Mouse (Mus musculus) spleen, postnatal 10 days (tissue): ENCODE results near the gene Egflam.

Experiments used
- DNase-seq, 2 experiments: peaks; one replicate each; pipeline ENCODE4 v3.0.0; 2021 to 2022; ENCODE audit warnings: low spot score in 2 of 2

The Egflam gene

GRCm38 (mm10) chr15:7397818-7398608, at the start of gene Egflam:
Gene Egflam (minus strand): TSS chr15:7398395.
- no peak for DNase-seq

DNA sequence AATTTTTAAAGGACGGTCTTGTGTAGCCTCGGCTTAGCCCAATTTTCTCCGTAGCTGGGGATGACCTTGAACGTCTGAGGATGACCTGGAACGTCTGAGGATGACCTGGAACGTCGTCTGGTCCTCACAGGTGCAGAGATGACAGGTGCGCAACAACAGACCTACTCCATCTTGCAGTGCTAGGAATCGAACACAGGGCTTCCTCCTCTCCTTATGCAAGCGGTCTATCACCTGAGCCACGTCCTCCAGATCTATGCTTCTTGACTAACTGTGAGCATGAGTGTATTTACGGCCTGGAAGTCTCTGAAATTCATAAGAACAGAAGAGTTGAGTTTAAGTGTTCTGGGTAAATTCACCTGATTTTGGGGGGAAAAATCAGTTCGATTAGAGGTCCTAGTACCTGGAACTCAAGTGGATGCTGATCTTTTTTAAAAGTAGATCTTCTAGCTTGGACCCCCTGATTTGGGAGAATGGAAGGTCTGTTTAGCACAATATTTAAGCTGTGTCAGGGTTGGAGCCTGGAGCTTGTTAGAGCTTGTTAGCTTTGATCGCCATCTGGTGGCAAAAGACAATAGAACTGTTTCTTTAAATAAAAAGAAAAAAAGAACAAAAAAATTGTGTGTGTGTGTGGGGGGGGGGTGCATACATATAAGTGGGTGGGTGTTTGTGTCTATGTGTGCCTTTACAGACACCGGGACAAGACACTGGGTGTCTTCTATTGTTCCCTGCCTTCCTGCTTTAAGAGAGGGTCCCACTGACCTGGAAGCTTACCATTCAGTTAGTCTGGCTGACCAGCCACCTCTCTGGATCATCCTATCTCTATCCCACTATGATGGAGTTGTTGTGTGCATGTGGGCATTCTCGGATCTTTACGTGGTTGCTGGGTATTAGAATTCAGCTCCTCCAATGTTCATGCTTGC, 45.5 kb upstream of the Egflam start:
- no peak for DNase-seq

DNA sequence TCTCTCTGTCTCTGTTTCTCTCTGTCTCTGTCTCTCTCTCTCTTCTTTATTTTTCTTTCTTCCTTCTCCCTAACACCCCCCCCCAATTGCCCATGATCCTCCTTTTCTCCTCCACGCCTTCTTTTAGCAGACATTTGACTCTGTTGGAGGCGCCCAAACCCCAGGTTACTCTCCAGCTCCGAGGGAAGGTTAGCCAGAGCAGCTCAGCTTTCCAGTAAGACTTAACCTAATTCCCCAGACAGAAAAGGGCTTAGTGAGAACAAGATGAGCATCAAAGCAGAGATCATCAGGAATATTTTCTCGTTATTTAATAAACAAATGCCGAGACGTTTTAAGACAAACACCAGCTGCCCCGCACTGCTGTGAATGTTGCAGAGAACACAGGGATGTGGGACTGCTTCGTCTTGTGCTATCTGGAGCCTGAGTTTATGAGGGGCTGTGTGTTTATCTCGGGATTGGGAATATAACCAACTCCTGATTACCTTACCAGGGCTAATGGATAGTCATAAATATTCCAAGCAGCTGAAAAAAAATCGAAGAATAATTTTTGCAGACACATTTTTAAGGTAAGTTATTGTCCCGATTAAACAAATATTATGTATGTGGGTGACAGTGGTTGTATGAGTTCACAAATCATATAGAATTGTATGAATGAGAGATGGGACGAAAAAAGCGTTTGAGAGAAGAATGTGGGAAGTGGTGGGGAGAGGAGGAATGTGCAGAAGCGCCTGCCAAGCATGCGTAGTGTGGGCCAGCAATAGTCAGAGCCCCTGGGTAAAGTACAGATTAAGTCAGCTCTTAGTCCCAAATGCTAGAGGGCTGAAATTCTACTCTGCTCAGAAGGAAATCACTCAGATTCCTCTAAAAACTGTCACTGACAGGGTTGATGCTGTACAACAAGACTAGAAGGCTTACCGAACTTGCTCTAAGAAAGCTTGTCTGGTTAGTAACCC, 44.2 kb upstream of the Egflam start:
- DNase-seq = no peak

DNA sequence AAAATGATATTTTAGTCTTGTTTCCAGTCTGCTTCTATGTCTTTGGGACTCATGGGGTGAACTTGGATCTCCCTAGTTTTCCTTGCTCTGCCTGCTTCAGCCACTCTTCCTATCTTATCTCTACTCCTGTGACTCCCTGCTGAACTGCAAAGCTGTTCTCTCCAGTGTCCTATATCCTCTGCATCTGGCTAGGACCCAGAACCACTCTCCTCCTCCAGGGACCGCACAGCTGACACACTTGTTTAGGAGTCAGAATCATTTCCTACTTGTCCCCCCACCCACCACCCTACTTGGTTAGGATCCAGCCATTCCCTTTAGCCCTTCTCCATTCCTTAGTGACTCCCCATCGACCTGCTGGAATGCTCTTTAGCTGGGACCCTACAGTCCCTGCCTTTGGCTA, 26.1 kb upstream of the Egflam start:
- DNase-seq = no peak

DNA sequence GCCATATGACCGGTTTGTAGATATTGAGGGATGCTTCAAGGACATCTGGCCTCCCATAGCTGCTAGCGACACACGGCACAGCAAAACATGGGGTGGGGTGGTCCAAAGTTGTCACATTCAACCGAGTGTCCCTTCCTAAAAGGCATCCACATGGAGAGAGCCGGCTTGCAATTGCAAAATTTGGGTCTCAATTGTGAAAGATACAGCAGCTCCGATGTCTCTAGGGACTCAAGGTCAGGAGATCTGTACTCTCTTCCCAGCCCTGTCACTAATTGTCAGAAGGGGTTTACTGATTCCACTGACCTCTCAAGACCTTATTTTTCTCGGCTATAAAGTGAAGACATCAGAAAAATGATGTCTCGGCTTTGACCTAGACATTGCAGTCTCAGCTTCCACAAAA, 6.3 kb upstream of the Egflam start:
- DNase-seq = no peak

GRCm38 (mm10) chr15:7398609-7399540, 680 bp upstream of the Egflam start:
- no peak for DNase-seq

DNA sequence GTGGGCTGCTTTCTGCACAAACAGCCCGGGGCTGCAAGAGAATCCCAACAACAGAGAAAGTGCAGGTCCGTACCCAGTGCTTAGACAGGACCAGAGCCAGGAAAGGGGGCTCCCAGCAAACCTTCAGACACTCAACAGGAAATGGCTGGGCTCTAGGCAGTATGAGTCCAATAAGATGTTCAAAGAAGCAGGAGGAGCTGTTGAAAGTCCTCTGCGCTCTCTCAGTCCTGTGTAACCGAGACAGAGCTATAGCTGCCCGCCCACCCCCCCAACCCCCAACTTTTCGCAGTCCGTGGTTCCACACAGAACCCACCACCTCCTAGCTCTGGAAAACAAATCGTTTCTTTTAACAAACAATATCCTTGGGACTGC, 763 bp downstream of the Egflam start:
- no peak for DNase-seq

DNA sequence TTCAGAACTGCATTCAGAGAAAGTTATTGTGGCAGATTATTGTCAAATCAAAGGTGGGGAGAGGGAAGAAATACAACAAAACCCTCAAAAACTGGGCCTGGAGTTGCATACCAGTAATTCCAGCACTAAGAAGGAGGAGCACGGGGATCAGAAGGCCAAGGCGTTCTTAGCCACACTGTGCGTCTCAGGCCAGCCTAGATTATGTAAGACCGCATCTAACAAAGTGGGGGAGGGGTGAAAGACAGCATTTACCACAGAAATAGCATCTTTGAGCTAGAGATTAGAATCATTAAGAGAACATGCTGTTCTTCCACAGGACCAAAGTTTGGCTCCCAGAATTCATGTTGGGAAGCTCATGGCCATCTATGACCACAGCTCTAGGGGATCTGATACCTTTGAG, 14.8 kb downstream of the Egflam start:
- no peak for DNase-seq

DNA sequence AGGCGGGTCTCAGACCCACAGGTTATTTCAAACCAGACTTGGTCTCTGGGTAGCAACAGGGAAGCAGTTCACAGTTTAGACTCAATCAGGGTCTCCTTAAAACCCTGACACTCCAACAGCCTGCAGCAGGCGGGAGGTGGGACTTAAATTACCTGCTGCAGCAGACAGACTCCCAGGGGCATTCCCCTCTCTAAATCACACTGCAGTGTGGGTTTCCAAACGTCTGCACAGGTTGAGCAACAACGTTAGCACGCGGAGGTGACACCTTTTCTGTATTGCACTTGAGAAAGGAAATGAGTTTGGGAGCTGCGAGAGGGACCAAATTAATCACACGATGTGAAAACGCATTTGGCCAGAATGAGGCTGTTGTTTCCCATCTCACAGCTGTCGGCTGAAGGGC, 15.7 kb downstream of the Egflam start:
- DNase-seq = no peak

DNA sequence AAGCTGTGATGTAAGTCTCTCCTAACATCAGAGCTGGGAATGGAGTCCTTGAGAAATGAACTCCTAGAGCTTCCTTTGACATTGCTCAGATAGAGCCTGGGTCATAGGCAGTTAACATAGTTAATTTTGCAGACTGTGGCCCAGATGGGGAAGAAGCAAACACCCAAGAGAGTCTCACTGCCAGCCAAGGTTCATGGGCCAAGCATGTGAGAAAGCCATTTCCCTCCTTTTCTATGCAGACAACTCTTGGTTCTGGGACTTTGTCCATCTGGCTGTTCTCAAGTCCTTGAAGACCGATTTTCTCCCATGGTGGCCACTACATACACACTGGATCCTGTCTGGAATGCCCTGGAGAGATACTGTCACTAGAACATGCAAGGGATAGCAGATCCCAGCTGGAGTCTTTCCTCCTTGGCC, 45.6 kb downstream of the Egflam start:
- DNase-seq = no peak

DNA sequence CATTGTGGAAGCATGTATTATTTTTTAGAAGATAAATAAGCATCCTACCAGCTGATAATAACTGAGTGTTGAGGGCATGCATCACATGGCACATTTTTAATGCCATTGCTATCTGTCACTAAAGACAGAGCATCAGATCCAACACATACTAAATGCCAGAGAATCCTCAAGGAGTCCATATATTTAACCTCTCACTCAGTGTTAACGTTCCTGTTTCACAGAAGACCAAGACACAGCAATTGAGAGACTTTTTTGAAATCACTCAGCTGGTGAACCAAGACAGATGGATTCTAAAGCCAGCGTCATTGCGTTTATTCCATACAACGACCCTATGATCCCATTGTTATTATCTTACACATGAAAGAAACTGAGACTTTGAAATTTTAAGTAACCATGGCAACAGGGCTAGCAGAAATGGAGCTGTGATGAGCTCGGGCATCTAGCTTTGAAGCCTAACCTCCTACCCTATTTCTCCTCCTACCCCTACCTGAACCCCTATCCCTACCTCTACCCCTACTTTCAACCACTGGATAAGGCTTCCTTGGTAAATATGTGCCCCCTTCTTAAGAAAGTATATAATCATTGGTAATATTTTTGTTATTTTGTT, 57.4 kb downstream of the Egflam start:
- DNase-seq = no peak

GRCm38 (mm10) chr15:7334517-7335298, 63.5 kb downstream of the Egflam start:
- no peak for DNase-seq

- no peak for DNase-seq
These were observed 65.3 kb downstream of the Egflam start for GRCm38 (mm10) chr15:7332875-7333274.

- no peak for DNase-seq
These were observed 75.4 kb downstream of the Egflam start for GRCm38 (mm10) chr15:7322599-7323311.

GRCm38 (mm10) chr15:7320901-7321300, 77.3 kb downstream of the Egflam start:
- DNase-seq = no peak

GRCm38 (mm10) chr15:7315539-7315938, 82.7 kb downstream of the Egflam start:
- DNase-seq = no peak

GRCm38 (mm10) chr15:7308711-7309110, 89.5 kb downstream of the Egflam start:
- no peak for DNase-seq

- DNase-seq = no peak
These were observed 98.3 kb downstream of the Egflam start for GRCm38 (mm10) chr15:7299892-7300291.

DNA sequence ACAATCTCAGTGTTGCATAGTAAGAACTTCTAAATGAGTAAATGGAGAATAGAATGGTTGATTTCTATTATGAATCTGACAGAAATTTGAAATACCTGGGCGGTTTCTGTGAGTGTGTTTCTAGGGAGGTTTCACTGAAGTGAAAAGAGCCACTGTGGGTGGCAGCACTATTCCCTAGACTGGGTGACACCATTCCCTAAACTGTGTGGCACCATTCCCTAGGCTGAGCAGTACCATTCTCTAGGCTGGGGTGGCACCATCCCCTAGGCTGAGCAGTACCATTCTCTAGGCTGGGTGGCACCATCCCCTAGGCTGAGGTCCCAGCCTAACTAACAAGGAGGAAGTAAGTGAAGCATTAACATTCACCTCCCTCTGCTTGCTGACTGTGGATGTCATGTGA, 103.0 kb downstream of the Egflam start:
- no peak for DNase-seq
